Mouse (Mus musculus) small intestine, adult 2 months (tissue): ENCODE data around the gene Tbk1.

Experiments used
- CTCF ChIP-seq: fragments of 200-500 bp; IDR thresholded peaks from 2 replicates; pipeline ENCODE4 v1.5.1; 2012; ENCODE audit warnings: low read depth, mild to moderate bottlenecking, control low read depth, inconsistent platforms, low read length, moderate library complexity, mixed read lengths; ENCODE audit not compliant: insufficient replicate concordance, insufficient read length; ENCODE audit errors: extremely low read depth
- POLR2A ChIP-seq: fragments of 200-500 bp; IDR thresholded peaks from 2 replicates; pipeline ENCODE4 v1.6.1; 2012; ENCODE audit warnings: low read depth, mild to moderate bottlenecking, control low read depth, inconsistent platforms, low read length, moderate library complexity

GRCm38 (mm10) chr10:121591106-121591505, 4.5 kb upstream of the Tbk1 start:
- TF ChIP-seq POLR2A (no peak), CTCF (no peak)
